Mouse (Mus musculus): ENCODE measurements at regions not wholly inside any gene's neighbourhood (a gene's known extent, or its start where the extent isn't known, plus 50 kb on each side); places are given as distances from the start of the nearest gene placed in this dataset.
A peak's percentile ranks its signal among the peaks of the same experiment; 100 is the strongest.

GRCm38 (mm10) chr11:117036977-117037376 lies 78.0 kb upstream of the Sec14l1 start:
- DNase-seq (ENCODE audit: low read depth, low spot score), result no peak

GRCm38 (mm10) chr11:117038282-117039106 lies 76.5 kb upstream of the Sec14l1 start:
- DNase-seq (ENCODE audit: low read depth, low spot score), result peak; percentile 93

- DNase-seq (ENCODE audit: low read depth, low spot score), result no peak
These were observed 74.1 kb upstream of the Sec14l1 start for GRCm38 (mm10) chr11:117040829-117041228.

GRCm38 (mm10) chr11:117042336-117042735 lies 72.6 kb upstream of the Sec14l1 start:
- no peak for DNase-seq (ENCODE audit: low read depth, low spot score)

- DNase-seq (ENCODE audit: low read depth, low spot score), result no peak
These were observed 71.4 kb upstream of the Sec14l1 start for GRCm38 (mm10) chr11:117043524-117043923.

GRCm38 (mm10) chr11:117044731-117045130 lies 70.2 kb upstream of the Sec14l1 start:
- DNase-seq (ENCODE audit: low read depth, low spot score), result no peak

GRCm38 (mm10) chr11:117046636-117047035 lies 68.3 kb upstream of the Sec14l1 start:
- no peak for DNase-seq (ENCODE audit: low read depth, low spot score)

GRCm38 (mm10) chr11:117047172-117047950 lies 67.6 kb upstream of the Sec14l1 start:
- DNase-seq (ENCODE audit: low read depth, low spot score), result peak; percentile 81

GRCm38 (mm10) chr11:117048911-117049310 lies 66.1 kb upstream of the Sec14l1 start:
- no peak for DNase-seq (ENCODE audit: low read depth, low spot score)

GRCm38 (mm10) chr11:117050788-117051187 lies 64.2 kb upstream of the Sec14l1 start:
- no peak for DNase-seq (ENCODE audit: low read depth, low spot score)

- no peak for DNase-seq (ENCODE audit: low read depth, low spot score)
These were observed 58.0 kb upstream of the Sec14l1 start for GRCm38 (mm10) chr11:117056958-117057357.

- no peak for DNase-seq (ENCODE audit: low read depth, low spot score)
These were observed 57.5 kb upstream of the Sec14l1 start for GRCm38 (mm10) chr11:117057451-117057850.

GRCm38 (mm10) chr11:117059120-117059519 lies 55.8 kb upstream of the Sec14l1 start:
- no peak for DNase-seq (ENCODE audit: low read depth, low spot score)

- DNase-seq (ENCODE audit: low read depth, low spot score), result no peak
These were observed 54.8 kb upstream of the Sec14l1 start for GRCm38 (mm10) chr11:117059981-117060705.

- no peak for DNase-seq (ENCODE audit: low read depth, low spot score)
These were observed 54.1 kb upstream of the Sec14l1 start for GRCm38 (mm10) chr11:117060706-117061337.

GRCm38 (mm10) chr11:117062772-117063499 lies 52.0 kb upstream of the Sec14l1 start:
- DNase-seq (ENCODE audit: low read depth, low spot score), result no peak
